Mouse (Mus musculus) right cerebral cortex, postnatal 14 days (tissue): ENCODE data around the gene Tlx2.

Source experiments
- DNase-seq: peaks from one replicate; pipeline ENCODE4 v3.0.0; 2022

Tlx2 gene

DNA sequence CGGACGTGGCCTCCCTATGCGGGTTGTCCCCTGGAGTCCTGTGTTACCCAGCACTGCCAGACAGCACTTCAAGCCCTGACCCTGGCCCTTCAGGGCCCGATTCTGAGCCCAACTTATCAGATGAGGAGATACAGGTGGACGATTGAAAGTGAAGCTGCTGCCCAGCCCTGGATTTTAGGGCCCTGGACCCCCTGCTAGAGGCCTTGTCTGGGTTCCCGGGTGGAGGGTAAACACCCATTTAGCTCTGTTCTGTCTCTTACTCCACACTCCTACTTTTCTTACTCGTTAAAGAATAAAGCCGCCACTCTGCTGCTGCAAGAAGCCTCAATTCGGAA, 17.8 kb upstream of the Tlx2 start:
- DNase-seq: no peak

DNA sequence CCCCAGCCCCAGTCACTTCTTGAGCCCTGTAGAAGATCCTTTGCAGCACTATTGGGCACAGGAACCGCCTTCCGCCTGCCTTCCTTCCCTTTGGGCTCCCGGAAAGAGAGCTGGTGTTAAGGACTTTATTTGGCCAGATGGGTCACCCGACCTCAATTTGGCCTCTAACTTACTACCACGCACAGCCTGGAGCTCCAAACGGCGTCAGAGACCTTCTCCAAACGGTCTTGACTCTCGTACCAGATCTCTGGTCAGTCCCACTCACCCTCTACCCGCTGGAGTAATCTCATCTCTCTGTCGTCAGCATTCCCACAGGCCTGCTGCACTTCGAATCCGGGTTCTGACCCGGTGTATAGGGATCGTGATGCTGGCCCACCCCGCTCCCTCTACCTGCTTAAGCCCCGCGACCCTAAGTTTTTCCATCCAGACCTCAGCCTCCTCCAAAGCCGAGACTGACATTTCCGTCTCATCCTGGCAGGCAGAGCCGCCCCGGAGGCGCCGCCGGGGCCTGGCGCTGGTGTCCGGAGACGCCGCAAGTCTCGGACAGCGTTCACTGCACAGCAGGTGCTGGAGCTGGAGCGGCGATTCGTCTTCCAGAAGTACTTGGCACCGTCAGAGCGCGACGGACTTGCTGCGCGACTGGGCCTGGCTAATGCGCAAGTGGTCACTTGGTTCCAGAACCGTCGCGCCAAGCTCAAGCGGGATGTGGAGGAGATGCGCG, 17.3 kb upstream of the Tlx2 start:
- no peak for DNase-seq

DNA sequence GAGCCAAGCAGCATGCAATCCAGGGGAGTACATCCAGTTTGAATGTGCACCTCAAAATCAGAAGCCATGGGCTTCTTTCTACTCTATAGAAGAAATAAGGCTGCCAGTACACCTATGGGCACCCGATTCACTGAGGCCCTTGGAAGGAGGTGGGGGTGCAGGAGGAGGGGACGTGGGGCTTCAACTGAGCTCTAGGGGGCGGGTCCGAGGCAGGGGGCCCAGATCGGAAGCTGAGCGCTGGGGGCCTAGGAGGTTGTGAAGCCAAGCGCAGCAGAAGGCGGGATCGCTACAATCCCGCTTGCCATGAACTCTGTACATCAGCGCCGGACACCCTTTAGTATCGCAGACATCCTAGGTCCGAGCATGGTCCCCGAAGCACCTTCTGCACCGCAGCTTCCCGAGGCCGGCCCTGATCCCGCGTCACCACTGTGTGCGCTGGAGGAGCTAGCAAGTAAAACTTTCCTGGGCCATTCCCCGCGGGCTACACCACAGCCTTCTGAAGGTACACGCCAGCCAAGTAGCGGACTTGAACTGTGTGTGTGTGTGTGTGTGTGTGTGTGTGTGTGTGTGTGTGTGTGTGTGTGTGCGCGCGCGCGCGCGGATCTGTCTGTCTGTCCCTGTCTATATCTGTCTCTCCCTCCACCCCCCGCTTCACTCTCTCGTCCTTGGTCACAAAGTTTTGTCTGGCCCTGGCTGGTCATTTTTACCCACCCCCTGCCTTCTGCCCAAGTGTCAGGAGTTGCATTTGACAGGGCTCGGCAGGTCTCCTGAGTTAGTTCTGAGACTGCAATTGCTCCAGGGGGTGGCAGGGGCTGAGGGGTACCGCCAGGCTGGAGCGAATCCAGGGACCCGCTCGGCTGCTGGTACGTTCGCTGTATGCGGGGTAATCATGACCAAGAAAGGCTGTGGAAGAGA, 16.3 kb upstream of the Tlx2 start, which contains the start of gene Lbx2:
Gene Lbx2 (plus strand): TSS at position 247 of the 915 bp plus-strand sequence.
- no peak for DNase-seq

DNA sequence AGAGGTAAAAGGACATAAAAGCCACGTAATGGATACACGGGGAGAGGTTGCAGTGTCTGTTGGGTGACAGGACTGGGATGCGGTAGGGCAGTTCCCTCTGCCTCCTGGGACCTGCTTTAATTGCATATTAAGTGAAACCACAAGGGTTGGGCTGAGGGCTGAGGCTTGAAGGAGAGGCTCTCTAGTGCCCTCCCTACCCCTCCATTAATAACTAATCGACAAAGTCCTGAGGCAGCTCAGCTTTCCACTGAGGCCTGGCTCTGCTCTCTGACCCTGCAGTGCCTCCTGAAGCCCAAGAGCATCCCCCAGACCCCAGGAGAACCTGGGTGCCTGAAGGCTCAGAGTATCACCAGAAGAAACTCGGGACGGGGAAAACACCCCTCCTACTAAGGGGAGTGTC, 14.4 kb upstream of the Tlx2 start:
- DNase-seq: no peak

DNA sequence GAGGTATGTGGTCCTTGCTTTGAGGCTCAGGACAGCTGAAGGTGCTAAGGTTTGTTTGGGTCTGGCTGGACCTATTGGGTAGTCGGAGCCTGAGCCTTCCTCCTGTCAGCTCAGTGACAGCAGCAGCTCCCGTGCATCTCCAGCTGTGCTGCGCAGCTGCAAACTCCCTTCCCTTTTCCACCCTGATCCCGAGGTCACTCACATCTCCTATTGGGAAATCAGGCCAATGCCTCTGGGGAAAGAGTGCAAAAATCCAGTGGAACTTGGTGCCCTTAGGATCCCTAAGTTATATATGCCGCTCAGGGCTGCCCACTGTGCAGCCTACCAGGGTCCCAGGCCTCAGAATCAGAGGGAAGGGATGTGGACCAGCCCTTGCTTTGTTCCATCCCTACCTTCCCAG, 13.4 kb upstream of the Tlx2 start:
- no peak for DNase-seq

DNA sequence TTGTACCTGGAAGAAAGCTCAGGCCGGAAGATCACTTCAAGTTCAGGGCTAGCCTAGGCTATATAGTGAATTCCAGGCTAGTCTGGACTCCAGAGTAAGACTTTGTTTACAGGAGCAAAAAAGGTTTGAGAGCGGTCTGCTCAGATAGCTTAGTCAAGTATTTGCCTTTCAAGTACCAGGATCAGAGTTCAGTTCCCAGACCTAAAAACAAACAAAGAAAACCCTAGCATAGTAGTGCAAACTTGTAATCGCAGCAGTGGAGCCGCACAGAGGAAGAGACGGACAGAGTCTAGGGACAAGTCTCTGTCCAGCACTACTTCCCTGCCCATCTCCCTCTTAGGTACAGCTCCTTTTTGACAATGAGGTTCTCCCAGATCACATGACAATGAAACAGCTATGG, 10.1 kb upstream of the Tlx2 start:
- DNase-seq: no peak

DNA sequence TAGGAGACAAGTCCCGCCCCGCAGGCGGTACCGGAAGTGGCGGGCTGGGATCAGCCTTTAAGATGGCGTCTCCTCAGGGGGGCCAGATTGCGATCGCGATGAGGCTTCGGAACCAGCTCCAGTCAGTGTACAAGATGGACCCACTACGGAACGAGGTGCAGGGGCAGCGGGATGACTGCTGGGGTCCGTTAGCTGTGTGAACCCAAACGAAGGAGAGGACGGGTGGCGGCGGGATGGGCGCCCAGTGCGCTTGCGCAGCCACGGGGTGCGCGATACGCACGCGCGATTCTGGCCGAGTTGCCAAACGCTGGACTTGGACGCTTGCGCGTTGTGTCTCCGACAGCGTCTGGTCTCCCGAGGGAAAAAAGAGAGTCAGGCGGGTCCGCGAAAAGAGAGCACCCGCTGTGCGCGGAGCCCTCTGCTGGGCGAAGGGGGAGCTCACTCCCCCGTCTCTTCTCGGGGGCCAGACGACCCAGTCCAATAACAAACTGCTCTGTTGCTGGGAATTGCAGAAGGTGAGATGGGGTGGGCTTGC, 8.3 kb upstream of the Tlx2 start:
- peak; percentile 100 for DNase-seq

DNA sequence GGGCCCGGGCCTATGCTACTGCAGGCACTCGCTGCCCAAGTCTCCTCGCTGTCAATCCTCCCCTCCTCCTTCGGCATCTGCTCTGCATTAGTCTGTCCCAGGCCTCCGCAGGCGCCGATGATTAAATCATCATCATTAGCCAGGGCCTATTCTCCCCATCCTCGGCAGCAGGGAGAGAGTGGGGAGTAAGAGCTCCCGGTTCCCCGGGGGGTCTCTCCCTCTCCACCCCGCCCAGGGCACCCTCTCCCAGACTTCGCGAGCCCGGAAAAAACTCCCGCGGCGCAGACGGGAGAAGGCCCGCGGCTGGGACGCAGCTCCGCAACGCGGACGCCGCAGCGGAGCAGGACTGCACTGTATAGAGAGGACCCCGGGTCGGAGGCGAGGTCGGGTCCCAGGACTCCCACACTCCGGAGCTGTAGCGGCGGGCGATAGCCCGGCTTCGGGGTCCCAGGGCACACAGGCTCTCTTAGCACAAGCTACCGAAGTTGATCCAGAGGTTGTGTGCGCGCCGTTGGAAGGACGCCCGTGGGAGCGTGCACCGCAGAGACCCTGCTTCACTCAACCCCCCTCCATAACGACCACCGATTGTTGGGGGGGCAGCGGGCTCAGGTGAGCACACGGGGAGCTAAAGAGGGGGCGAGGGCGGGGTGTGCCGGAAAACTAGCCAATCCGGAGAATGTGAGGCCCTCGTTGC, 7.7 kb upstream of the Tlx2 start, which contains the start of gene Pcgf1:
Gene Pcgf1 (plus strand): TSS at position 240 of the 694 bp plus-strand sequence.
- DNase-seq: peak; percentile 32

DNA sequence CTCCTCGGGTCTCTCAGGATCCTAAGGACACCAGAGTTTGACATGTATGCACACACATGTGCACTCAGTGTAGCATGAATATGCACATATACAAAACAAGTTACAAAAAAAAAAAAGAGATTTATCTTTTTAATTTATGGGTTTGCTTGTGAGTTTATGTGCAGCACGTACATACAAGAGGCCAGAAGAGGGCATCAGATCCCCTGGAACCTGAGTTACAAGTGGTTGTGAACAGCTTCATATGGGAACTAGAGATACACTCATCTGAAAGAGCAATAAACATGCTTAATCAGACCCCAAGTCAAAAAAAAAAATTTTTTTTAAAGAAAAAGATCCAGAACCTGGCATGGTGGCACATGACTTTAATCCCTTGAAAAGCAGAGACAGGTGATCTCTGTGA, 4.9 kb upstream of the Tlx2 start:
- no peak for DNase-seq

DNA sequence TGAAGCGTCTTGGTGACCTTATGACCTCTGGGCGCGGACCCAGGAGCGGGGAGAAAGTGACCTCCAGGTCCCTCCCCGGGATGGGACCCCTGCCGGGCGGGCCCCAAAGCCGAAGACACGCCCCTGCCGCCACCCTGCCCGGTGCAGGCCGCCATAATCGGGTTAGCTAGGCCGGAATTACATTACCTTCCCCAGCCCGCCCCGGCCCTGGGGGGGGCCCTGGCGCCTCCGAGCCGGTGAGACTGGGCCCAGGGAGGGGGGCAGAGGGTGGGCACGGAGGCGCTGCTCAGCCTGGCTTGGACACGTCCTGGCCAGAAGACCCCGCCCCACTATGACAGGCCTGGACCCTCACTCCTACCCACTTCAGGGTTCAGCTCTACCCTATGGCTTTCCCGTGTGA, 1.1 kb upstream of the Tlx2 start:
- no peak for DNase-seq

DNA sequence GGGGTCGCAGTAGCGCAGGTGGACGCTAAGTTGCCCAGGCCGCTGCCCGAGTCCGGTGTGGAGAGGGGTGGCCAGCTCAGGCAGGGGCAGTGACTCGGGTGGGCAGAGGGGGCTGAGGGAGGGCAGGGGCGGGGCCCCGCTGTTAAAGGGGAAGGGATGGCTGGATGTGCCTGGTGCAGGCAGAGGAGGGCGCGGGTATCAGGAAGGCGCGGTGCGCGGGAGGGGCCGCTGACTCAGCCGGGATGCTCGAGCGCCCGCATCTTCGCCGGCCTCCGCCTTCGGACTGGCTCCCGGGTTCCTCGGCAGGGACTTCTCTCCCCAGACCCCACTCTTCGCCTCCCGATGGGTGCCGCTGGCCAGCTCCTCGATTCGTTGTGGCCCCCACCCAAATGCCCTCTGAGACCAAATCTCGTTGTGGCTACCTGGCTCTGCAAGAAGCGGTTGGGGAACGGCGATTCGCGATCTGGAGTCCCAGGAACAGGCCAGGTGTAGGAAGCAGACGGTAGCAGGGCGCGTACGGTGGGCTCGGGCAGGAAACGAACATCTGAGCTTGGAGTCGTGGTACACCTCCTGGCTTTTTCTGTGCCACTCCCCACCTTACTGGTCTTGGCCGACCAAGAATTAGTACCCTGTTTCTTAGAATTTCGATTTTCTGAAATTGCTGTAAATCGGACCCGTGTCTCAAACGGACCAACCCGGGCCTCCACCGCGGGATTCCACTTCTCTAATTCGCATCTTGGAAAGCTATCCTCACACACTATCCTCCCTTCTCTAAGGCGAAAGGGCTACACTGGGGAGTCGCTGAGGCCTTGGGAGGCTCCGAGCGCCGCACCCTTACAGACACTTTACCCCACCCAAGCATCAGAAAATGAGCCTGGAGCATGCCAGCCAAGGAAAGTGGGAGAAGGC, 472 bp upstream of the Tlx2 start:
- DNase-seq: no peak

DNA sequence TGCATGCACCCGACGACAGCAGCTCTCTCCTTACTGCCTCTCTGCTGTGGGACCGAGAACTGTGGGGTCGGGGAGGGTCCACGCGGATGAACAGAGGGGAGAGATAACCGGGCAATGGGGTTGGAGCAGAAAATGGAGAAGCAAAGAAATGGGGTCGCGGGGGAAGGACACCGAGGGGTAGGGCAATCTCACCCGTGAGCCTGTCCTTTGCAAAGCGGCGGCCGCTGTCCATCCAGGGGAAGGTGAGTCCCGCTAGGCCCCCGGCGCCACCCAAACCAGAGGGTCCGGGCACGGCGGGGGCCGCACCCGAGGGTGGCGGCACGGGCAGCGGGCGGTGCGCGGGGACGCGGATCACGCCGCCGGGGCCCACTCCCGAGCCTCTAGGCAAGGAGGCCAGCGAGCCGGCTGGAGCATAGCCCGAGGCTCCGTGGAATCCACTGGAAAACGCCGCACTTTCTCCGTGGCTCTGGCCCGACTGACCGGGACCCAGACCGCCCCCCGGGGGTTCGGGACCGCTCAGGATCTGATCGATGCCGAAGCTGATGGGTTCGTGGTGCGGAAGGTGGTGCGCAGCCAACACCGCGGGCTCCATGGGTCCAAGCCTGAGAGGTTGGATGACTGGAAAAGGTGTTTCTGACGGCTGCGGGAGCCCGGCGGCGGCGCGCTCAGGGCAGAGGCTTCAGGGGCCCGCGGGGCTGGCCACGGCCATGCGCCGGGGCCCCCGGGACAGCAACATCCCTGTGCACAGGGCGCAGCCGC, 426 bp downstream of the Tlx2 start:
- DNase-seq: no peak

DNA sequence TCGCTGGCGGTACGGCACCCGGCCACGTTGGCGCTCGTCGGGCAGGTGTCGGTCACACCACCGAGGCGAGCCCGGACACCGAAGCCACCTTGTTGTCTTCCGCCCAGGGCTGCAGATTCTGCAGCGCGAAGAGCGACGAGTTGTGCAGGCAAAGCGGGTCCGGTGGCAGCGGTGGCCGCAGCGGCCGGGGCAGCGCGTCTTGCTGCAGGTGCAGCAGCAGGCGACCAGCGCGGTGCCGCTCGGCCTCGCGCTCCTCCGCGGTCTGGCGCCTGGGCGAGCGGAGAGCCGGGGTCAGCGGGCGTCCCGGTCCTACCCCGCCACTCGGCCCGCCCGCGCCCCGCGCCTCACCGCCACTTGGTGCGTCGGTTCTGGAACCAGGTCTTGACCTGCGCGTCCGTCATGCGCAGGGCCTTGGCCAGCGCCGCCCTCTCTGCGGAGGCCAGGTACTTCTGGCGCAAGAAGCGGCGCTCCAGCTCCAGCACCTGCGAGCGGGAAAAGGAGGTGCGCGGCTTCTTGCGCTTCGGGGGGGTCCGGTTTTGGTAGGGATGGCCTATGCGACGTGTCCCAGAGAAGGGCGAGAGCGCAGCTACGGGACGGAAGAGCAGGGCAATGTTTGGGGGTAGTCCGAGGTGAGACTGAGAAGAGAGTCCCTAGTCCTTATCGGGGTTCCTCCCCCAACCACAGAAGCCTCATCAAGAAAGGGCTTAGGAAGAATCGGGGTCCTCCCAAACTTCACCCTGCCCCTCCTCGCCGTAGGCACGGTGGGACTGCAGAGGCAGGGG, 1.2 kb downstream of the Tlx2 start:
- DNase-seq: no peak

DNA sequence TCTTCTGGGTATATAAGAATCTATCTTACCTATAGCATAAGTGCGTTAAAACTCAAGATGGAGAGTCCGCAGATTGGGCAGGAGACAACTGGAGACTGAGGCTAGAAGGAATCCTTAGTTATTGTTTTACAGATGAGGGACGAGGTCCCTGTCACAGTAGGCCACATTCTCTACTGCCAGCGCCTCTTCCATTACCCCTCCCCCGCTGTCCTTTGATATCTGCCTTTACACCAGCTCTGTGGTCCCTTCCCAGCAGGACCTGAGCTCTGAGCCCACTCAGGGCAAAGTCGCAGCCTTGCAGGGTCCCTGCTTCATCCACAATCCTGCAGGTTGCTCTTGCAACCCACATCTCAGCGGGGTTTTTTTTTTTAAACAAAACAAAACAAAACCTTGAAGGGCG, 1.9 kb downstream of the Tlx2 start:
- no peak for DNase-seq

DNA sequence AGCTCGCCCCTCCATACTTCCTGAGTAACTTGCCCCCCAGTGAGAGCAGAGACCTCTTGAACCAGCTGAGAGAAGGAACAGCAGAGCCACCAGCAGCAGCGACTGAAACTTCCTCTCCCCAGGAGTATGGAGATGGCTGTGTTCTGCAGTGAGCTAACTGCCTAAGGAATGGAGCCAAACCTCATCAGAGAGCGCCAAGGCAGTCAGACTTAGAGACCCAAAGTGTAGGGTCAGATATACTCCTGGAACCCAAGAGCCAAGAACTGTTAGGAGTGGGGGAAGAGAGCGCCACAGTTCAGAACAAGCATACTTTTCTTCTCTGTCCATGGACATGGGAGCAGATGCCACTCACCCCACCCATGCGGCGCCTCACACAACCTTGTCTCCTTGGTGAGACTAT, 3.7 kb downstream of the Tlx2 start:
- no peak for DNase-seq

DNA sequence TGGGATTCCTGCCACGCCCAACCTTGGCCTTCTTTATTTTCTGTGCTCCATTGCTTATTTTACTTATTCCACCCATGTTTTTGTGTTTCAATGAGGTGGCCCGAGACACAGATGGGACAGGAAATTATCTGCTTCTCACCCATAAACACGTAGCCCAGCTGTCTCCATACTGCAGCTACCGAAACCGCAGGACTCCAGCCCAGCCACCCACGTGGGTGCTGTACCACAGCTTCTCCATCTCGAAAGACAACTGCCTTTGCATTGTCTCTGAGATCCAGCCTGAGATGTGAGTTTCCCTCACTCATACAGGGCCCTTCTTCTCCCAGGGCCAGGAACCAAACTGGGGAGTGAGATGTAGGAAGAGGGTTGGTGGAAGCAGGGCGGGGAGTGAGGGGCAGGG, 4.1 kb downstream of the Tlx2 start:
- no peak for DNase-seq

DNA sequence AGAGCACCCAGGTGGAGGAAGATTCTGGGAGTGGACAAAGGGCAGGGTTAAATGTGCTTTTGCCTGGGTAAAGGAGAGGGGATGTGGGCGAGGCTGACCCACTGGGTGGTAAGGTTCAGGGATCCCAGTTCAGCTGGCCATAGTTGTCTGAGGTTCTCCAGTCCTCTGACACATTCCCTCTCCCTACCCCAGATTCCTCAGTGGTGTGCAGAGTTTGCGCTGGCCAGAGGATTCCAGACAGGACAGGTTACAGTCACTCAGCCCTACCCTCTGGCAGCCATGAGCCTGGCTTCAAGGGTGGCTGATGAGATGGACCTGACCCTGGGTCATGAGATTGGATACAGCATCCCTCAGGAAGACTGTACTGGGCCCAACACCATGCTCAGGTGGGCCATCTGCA, 11.4 kb downstream of the Tlx2 start:
- DNase-seq: no peak

DNA sequence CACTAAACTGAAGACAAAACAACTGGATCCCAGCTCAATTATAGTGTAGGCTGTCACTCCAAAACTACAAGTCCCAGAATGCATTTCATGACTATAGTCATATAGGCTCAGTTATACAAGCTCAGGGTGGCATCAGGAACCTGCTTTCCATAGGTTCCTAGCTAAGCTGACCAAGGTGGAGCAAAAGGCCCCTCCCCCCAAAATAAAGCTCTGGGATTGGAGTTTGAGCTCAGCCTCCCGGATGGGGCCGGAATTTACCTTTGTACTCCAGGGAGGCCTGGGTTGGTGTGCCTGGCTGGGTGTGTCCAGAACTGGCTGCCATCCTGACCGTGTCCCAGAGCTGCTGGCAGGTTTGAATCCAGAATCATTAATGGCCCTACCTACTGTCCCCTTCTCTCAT, 12.3 kb downstream of the Tlx2 start, which contains the start of gene Dqx1:
Gene Dqx1 (plus strand): TSS at position 55 of the 400 bp plus-strand sequence.
- no peak for DNase-seq

DNA sequence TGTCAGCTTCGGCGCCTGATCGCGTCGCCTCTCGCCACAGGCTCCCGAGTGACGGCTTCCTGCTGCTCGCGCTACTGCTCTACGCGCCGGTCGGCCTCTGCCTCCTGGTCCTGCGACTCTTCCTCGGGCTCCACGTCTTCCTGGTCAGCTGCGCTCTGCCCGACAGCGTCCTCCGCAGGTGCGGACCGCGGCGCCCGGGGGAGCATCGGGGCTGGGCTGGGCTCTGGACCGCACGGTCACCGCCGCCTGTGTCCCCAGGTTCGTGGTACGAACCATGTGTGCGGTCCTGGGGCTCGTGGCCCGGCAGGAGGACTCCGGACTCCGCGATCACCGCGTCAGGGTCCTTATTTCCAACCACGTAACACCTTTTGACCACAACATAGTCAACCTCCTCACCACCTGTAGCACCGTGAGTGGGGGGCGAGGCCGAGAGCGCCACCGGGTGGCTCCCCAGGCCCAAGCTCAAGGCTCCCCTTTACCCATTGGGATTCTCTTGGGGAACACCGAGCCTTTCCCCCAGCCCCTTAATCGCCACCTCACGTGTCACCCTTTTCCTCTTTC, 15.1 kb downstream of the Tlx2 start, which contains the start of gene Htra2:
Gene Htra2 (minus strand): TSS at position 403 of the 561 bp plus-strand sequence.
- no peak for DNase-seq
